Mouse (Mus musculus) megakaryocyte, embryonic 14.5 days (primary cell): ENCODE results near the gene Taar9. TPM values are rescaled to one million over a fixed set of nuclear protein-coding genes. Genes with fewer than 3 reads are reported as not detected.
"Not testable (repeated sequence)": the region's sequence is repeated elsewhere in the genome, so short reads cannot be mapped to it uniquely, and the experiment has no call there.

Experiments
- H3K27me3 ChIP-seq: replicated peaks from 2 replicates; pipeline ENCODE3; 2012; ENCODE audit warnings: inconsistent platforms
- H3K36me3 ChIP-seq: replicated peaks from 2 replicates; pipeline ENCODE3; 2012; ENCODE audit warnings: low read length, inconsistent platforms, mixed read lengths
- H3K4me1 ChIP-seq: 2 replicates; pipeline ENCODE4 v1.6.1; 2012; ENCODE audit warnings: inconsistent platforms
- H3K4me3 ChIP-seq: replicated peaks from 2 replicates; pipeline ENCODE3; 2012; ENCODE audit warnings: moderate library complexity, mild to moderate bottlenecking, inconsistent platforms
- H3K9me3 ChIP-seq: 2 replicates; pipeline ENCODE4 v1.6.1; 2012; ENCODE audit warnings: inconsistent platforms
- FLI1 ChIP-seq: IDR thresholded peaks from 2 replicates; pipeline ENCODE4 v1.6.1; 2012; ENCODE audit warnings: low read length, inconsistent platforms, mixed read lengths
- GATA1 ChIP-seq: IDR thresholded peaks from 3 replicates; pipeline ENCODE4 v1.6.1; 2012; ENCODE audit warnings: mixed read lengths, low read length, inconsistent platforms, borderline replicate concordance
- polyA plus RNA-seq: library from polyadenylated mRNA; stranded (reverse); fragments of >175 nt; gene quantifications from 2 replicates; pipeline ENCODE4 v1.2.3, GENCODE M21; 2012; ENCODE audit warnings: low replicate concordance; ENCODE audit not compliant: insufficient read depth

Taar9 gene
- not detected in 2 replicates for polyA plus RNA-seq

DNA sequence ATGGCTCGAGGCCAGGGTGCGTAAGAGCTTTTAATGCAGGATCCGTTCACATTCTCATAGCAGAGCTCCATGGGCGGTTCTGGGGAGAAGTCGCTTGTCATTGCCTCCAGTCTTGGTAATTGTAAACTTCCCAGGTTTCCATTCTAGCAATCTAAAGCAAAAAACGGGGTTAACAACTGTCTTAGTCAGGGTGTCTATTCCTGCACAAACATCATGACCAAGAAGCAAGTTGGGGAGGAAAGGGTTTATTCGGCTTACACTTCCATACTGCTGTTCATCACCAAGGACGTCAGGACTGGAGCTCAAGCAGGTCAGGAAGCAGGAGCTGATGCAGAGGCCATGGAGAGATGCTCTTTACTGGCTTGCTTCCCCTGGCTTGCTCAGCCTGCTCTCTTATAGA lies at the start of gene Taar9:
Gene Taar9, minus strand, starts transcription at position 101 of the 400 bp plus-strand sequence.
- peaks cover 43% of the 10 kb centered on the region for H3K4me1 ChIP-seq
- H3K9me3 ChIP-seq, H3K36me3 ChIP-seq, H3K27me3 ChIP-seq, H3K4me3 ChIP-seq: not testable (repeated sequence)

DNA sequence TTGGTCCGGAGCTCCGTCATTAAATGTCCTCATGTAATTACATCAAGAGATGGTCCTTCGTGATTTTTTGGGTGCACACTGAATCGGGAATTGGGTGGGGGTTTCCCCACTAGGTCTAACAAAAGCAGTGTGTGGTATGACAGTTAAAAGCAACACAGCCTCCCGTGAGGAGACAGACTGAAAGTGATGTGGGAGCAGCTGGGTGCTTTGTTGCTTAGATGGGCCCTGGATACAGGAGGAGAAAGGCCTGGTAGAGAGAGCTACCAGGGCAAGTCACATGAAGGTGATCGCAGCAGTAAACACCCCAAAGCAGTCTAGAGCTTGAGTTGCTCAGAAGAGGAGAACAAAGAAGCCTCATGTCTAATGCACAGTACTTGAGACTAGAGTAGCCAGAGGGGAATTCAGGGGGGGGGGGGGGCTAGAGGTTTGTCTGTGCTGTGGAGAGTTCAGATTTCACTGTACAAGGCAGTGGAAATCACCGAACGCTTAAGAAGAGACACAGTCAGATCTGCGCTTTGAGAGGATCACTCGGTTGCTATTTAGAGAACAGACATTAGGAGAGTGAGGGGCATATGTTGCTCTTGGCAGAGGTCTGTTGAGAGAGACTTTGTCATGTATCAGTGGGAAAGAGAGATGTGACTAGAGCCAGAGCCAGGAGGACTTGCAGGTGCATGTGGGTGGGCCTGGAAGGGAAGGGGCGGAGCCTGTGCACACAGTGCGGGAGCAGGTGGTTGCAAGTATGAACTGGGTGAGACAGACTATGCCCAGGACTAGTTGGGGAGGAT lies 49.3 kb upstream of the Taar9 start:
- TF ChIP-seq FLI1, result no peak
- no peak for TF ChIP-seq GATA1
- Histone ChIP-seq H3K27me3 (no peaks in the 10 kb centered on the region), H3K4me3 (no peak overlapping the region), H3K9me3 (no peaks in the 10 kb centered on the region), H3K36me3 (peaks cover 84% of the 10 kb centered on the region), H3K4me1 (peaks cover 76% of the 10 kb centered on the region)

GRCm38 (mm10) chr10:24150086-24150485 lies 40.8 kb upstream of the Taar9 start:
- TF ChIP-seq FLI1, result no peak
- Histone ChIP-seq H3K9me3 (no peaks in the 10 kb centered on the region), H3K27me3 (no peaks in the 10 kb centered on the region), H3K36me3 (peaks cover 43% of the 10 kb centered on the region), H3K4me1 (peaks cover 47% of the 10 kb centered on the region), H3K4me3 (peak overlapping the region; percentile 93)

DNA sequence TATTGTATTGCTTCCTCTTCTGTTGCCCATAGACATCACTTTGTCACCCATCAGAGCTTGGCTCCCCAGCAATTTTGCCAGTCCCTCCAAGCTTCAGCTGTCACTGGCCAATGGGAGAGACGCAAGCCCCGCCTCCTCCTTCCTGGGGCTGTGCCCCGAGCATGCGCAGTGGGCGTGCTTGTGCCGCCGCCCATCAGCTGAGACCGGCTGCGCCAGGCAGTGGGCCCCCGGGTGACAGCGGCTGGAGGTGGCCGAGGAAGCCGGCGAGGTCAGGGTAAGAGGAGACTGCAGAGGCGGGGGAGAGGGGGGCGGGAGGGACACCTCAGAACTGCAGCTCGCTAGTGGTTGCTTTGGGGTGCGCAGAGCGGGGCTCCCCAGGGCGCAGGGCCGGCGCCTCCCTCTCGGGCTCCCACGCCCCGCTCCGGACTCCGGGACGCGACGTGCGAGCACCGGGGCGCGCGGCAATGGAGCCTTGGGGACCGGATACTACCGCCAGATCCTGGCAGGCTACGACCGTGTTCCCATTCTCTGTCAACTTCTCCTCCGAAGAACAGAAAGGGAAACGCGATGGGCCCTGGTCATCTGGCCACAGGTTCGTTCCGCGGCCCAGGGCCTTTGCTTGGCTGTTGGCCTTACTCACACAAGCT lies 39.9 kb upstream of the Taar9 start, which contains the start of gene Stx7:
Gene Stx7, plus strand, starts transcription at position 168 of the 647 bp plus-strand sequence.
- Histone ChIP-seq H3K9me3 (no peaks in the 10 kb centered on the region), H3K27me3 (no peaks in the 10 kb centered on the region), H3K36me3 (peaks cover 35% of the 10 kb centered on the region), H3K4me1 (peaks cover 45% of the 10 kb centered on the region), H3K4me3 (peak within 1 kb of the TSS; percentile 93)
- TF ChIP-seq FLI1 (no peak), GATA1 (no peak)

DNA sequence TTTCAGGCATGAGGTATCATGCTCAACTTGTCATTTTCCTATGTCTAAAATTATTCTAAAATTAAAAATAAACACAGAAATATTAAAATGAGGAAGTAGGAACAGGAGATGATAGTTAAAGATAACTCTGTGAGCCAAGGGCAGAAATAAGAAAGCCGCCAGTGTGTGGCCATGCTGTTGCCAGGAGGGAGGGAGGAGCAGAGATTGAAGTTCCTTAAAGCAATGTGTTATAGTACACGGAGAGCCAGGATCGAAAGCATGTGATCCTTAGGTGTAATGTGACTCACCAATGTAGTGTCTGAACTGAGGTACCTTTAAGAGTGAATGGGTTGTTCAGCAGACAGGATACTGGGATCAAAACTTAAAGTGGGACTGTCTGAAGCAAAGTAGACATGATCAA lies 33.4 kb upstream of the Taar9 start:
- Histone ChIP-seq H3K4me1 (0 out of 2 replicates have a peak, but pooled peaks cover 3% of the 10 kb centered on the region), H3K27me3 (peaks cover 2% of the 10 kb centered on the region), H3K9me3 (no peaks in the 10 kb centered on the region), H3K36me3 (no peaks in the 10 kb centered on the region), H3K4me3 (no peak overlapping the region)
- no peak for TF ChIP-seq FLI1
- TF ChIP-seq GATA1, result no peak

- Histone ChIP-seq H3K9me3 (no peaks in the 10 kb centered on the region), H3K27me3 (peaks cover 2% of the 10 kb centered on the region), H3K4me3 (no peak overlapping the region), H3K4me1 (peaks cover 18% of the 10 kb centered on the region), H3K36me3 (no peaks in the 10 kb centered on the region)
- no peak for TF ChIP-seq GATA1
- TF ChIP-seq FLI1, result no peak
These were observed 29.4 kb upstream of the Taar9 start for GRCm38 (mm10) chr10:24138623-24139261.

GRCm38 (mm10) chr10:24134071-24134645 lies 24.8 kb upstream of the Taar9 start:
- peaks cover 36% of the 10 kb centered on the region for H3K4me1 ChIP-seq
- no peak overlapping the region for H3K4me3 ChIP-seq
- H3K27me3 ChIP-seq, result no peaks in the 10 kb centered on the region
- H3K36me3 ChIP-seq, result no peaks in the 10 kb centered on the region
- TF ChIP-seq GATA1 (no peak), FLI1 (no peak)
- H3K9me3 ChIP-seq, result no peaks in the 10 kb centered on the region

DNA sequence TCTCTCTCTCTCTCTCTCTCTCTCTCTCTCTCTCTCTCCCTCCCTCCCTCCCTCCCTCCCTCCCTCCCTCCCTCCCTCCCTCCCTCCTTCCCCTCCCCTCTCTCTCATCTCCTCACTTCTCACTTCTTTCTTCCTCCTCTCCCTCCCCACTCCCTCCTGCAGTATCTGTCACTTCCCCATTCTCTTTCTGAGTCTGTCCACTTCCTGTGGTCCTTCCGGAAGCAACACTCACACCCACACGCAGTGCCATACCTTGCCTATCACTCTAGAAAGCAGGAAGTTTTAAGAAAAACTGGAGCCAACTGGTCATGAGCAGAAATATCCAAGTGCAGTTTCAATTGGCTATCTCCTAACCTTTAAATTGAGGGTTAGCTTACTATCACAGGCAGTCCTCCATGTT lies 23.8 kb upstream of the Taar9 start:
- TF ChIP-seq FLI1 (no peak), GATA1 (no peak)
- H3K9me3 ChIP-seq, result no peaks in the 10 kb centered on the region
- H3K27me3 ChIP-seq, result no peaks in the 10 kb centered on the region
- H3K36me3 ChIP-seq, result no peaks in the 10 kb centered on the region
- peak overlapping the region; percentile 74 for H3K4me3 ChIP-seq
- H3K4me1 ChIP-seq, result peaks cover 36% of the 10 kb centered on the region

DNA sequence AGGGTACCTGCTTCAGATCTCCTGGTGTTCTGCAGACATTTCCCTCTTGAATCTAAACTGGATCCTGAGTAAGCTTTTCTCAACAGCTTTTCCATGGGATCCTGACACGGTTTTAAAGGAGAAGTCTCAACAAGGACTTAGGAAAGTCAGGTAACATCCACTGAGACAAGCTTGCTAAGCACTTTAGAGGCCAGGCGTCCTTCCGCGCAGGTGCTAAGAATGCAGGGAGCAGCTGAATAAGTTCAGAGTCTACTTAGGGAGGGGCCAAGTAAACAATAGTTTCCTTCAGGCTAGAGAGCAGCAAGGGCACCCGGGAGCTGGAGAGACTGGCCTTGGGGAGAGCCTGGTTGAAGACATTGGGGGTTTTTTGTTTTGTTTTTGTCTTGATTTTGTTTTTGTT lies 22.9 kb upstream of the Taar9 start:
- Histone ChIP-seq H3K4me1 (peaks cover 36% of the 10 kb centered on the region), H3K4me3 (peak overlapping the region; percentile 29), H3K27me3 (no peaks in the 10 kb centered on the region), H3K9me3 (no peaks in the 10 kb centered on the region), H3K36me3 (no peaks in the 10 kb centered on the region)
- TF ChIP-seq GATA1, result no peak
- TF ChIP-seq FLI1, result no peak
